Mouse (Mus musculus) liver (tissue): ENCODE results near the gene Spata5.

Experiments
- DNase-seq: peaks from one replicate; pipeline ENCODE4 v3.0.0-alpha.2; 2020; ENCODE audit warnings: mixed read lengths

Spata5 gene

GRCm38 (mm10) chr3:37421179-37421578 is 1.5 kb downstream of the Spata5 start:
- no peak for DNase-seq

GRCm38 (mm10) chr3:37426069-37426468 is 6.4 kb downstream of the Spata5 start:
- DNase-seq = no peak

GRCm38 (mm10) chr3:37430359-37430758 is 10.7 kb downstream of the Spata5 start:
- no peak for DNase-seq

GRCm38 (mm10) chr3:37439770-37440169 is 20.1 kb downstream of the Spata5 start:
- no peak for DNase-seq

GRCm38 (mm10) chr3:37443409-37443808 is 23.7 kb downstream of the Spata5 start:
- DNase-seq = no peak

GRCm38 (mm10) chr3:37455992-37456391 is 36.3 kb downstream of the Spata5 start:
- DNase-seq = no peak

- DNase-seq = no peak
Observed at GRCm38 (mm10) chr3:37468170-37468569, 48.5 kb downstream of the Spata5 start.

- DNase-seq = peak; percentile 16
Observed at GRCm38 (mm10) chr3:37469353-37469752, 49.7 kb downstream of the Spata5 start.

- DNase-seq = no peak
Observed at GRCm38 (mm10) chr3:37470867-37471266, 51.2 kb downstream of the Spata5 start.

- peak; percentile 21 for DNase-seq
Observed at GRCm38 (mm10) chr3:37472461-37472860, 52.8 kb downstream of the Spata5 start.

GRCm38 (mm10) chr3:37476485-37476884 is 56.8 kb downstream of the Spata5 start:
- no peak for DNase-seq

- DNase-seq = no peak
Observed at GRCm38 (mm10) chr3:37477438-37478188, 57.9 kb downstream of the Spata5 start.

- DNase-seq = no peak
Observed at GRCm38 (mm10) chr3:37479771-37480170, 60.1 kb downstream of the Spata5 start.

GRCm38 (mm10) chr3:37481295-37481694 is 61.6 kb downstream of the Spata5 start:
- DNase-seq = no peak

GRCm38 (mm10) chr3:37482720-37483119 is 63.0 kb downstream of the Spata5 start:
- DNase-seq = no peak

- no peak for DNase-seq
Observed at GRCm38 (mm10) chr3:37483709-37484265, 64.1 kb downstream of the Spata5 start.

- DNase-seq = no peak
Observed at GRCm38 (mm10) chr3:37487639-37488038, 67.9 kb downstream of the Spata5 start.

- no peak for DNase-seq
Observed at GRCm38 (mm10) chr3:37488173-37488572, 68.5 kb downstream of the Spata5 start.

GRCm38 (mm10) chr3:37490025-37490424 is 70.3 kb downstream of the Spata5 start:
- DNase-seq = no peak

GRCm38 (mm10) chr3:37500939-37501338 is 81.2 kb downstream of the Spata5 start:
- DNase-seq = no peak

- DNase-seq = no peak
Observed at GRCm38 (mm10) chr3:37502552-37502951, 82.9 kb downstream of the Spata5 start.

- DNase-seq = peak; percentile 22
Observed at GRCm38 (mm10) chr3:37503846-37504245, 84.2 kb downstream of the Spata5 start.

GRCm38 (mm10) chr3:37510055-37511032 is 90.6 kb downstream of the Spata5 start:
- peak; percentile 90 for DNase-seq
